Mouse (Mus musculus): ENCODE data around the gene Cacnb3.

The Cacnb3 gene

DNA sequence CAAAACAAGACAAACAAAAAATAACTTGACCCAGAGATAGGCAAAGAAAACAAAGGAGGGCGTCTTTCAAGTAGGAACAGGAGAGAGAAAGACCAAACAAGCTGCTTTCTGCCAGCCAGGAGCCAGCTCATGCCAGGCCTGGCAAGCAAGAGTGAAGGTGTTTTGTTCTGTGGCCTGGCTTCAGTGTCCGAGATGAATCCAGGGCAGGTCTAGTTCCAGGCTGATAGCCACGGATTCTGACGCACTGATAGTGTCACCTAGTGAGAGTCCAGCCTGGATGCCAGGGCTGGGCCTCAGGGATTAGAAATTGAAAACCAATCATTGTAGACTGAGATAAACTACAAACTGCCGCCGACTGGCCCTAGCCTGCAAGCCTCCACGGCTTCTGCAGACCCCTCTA is 47.3 kb downstream of the Cacnb3 start:
- DNase-seq: no peak

DNA sequence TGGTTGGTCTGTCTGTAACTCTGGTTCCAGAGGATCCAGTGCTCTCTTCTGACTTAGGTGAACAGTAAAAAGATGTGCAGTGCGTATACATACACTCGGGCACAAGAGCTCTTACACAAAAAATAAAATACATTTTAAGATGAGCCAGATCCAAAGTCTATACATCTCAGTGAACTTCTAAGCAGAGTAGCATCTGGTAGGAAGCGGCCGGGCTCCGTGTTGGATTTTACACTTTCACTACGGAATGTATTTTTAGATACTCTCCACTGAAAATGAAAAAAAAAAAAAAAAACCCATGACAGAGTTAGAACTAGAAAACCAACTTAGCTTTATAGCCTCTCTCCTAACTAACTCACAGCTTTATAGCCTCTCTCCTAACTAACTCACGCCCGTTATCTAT is 50.0 kb downstream of the Cacnb3 start:
- no peak for DNase-seq

DNA sequence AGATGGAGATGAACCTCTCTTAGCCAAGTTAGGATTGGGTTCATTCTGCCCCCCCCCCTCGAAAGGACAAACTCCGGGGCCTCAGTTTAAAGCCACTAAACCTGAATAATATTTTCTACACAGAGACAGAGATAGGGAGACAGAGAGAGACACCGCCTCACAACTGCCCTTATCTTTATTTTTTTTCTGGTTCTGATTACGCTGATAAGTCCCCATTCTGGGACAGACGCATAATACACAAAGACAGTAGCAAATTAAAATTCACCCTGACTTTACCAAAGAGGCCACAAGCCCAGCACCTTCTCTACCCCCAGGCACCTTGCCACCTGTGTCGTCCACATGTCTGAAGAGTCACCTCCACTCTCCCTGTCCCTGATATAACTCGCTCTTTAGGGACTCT is 51.0 kb downstream of the Cacnb3 start:
- DNase-seq: no peak

DNA sequence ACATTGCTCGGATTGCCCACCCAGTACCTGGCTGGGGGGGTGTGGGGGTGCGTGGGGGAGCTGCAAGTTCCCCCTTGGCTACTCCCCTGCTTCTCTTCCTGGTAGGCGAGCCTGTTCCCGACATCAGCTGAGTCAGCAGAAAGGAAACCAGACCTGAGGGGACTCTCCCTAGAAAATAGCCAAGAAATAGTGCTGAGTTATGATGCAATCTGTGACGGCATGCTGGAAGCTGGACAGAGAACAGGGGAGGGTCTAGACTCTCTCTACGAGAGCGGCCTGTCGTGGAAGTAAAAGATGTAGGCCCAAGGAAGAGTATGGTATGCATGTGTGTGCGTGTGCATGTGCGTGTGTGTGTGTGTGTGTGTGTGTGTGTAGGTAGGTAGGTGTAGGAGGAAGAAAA is 52.5 kb downstream of the Cacnb3 start:
- DNase-seq: no peak

DNA sequence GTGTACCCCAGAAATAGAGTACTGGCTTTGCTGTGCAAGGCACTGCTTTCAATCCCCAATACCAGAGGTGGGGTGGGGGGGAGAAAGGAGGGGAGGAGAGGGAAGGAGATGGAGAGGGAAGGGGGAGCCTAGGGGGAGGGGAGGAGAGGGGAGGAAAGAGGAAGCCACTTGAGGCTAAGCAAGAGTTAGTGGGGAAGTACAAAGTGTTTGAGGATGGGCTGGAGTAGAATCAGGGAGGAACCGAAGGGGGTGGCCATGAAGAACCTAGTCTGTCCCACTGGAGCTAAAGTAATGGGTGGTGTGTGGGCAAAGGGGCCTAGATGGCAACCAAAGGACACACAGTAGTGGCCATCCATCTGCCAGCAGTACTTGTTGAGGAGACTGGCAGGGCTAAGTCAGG is 53.1 kb downstream of the Cacnb3 start:
- no peak for DNase-seq

DNA sequence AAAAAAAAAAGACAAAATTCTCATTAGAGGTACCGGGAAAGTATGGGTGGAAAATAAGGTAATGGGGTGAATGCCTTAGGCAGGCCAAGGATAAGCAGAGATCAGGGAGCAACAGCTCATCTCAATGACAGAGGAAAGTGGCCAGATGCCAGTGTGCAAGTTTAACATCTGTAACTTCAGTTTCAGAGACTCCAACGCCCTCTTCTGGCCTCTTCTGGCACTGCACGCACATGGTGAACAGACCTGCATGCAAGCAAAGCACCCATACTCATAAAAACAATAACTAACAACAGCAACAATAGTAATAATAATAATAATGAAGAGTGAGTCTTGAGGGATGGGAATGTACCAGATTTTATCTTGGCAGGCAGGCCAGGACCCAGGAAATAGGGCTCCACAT is 55.3 kb downstream of the Cacnb3 start:
- DNase-seq: no peak

DNA sequence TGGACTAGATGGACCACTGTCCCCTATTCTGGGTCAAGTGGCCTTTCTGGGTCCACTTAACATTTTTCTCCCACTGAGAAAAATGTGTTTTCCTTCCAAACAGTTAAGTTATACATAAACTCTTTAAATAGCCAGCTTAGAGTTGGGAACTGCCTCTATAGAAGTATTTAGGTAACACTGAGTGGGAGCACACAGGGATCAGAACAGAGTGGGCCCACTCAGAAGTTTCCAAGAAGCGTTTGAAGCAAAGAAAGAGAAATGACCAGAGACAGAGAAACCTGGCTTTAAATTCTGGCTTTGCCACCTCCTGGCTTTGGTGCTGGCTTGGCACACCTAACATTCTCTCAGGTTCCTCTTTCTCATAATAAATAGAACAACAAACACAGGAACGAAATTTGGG is 59.0 kb downstream of the Cacnb3 start:
- DNase-seq: no peak

DNA sequence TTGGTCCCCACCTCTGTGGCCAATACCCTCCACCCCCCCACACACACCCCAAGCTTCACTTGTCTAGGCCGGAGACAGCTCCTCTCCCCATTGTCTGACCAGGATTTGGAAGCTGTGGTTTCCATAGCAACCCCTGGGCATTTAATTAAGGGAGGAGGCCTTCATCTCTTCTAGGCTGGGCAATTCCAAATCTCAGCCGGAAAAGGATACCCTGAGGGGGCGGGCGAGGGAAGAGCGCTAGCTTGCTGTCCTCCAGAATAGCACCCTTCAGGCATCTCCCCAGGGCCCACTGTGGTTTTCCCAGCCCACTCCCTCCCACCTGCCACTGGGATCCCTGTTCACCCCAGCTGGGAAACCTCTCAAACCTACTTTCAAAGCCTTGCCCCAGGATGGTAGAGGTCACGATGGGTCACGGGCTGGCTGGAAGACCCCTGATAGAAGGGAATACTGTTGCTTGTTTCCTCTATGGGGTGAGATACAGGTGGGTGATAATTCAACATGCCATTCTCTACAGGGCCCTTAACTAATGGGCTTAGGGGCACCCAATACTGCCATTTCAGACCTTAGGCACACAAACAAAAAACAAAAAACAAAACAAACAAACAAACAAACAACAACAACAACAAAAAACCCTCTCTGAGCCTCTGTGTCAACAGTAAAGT is 61.0 kb downstream of the Cacnb3 start:
- DNase-seq: no peak

DNA sequence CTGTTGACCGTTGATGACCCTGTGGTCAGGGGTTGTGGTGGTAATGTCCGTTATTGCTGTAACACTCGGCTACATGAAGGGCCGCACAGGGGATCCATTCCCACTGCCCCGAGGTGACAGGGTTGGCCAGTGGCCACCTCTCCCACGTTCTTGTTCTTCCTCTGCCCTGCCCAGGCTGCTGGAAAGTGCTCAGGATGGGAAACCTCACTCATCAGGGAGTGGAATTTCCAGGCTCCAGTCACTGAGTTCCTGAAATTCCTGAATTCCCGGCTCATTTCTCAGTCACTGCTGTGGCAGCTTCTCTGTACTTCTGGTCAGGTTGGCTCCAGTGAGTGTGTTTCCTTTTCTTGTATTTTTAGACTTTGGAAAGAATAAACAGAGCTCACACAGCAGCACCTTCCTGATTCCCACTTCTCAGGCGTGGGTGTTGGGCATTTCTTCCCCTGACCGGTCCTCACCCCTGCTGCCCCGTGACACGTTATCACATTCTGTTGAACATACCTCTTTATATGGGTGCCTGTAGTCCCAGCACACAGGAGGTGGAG is 61.6 kb downstream of the Cacnb3 start:
- DNase-seq: no peak
